Mouse (Mus musculus): Measurements from ENCODE around the gene Sobp. TPM values are rescaled to one million over a fixed set of nuclear protein-coding genes. Genes with fewer than 3 reads are reported as not detected.

The Sobp gene
- total RNA-seq (2021) = 10 to 100 TPM; 81.7 to 82.8 TPM
- long read RNA-seq, full-length matches to known transcripts = 2 of 26 reads
- long read RNA-seq, partial matches to known transcripts = 13 of 26 reads
- long read RNA-seq, other reads (novel, unspliced or antisense) = 11 of 26 reads

DNA sequence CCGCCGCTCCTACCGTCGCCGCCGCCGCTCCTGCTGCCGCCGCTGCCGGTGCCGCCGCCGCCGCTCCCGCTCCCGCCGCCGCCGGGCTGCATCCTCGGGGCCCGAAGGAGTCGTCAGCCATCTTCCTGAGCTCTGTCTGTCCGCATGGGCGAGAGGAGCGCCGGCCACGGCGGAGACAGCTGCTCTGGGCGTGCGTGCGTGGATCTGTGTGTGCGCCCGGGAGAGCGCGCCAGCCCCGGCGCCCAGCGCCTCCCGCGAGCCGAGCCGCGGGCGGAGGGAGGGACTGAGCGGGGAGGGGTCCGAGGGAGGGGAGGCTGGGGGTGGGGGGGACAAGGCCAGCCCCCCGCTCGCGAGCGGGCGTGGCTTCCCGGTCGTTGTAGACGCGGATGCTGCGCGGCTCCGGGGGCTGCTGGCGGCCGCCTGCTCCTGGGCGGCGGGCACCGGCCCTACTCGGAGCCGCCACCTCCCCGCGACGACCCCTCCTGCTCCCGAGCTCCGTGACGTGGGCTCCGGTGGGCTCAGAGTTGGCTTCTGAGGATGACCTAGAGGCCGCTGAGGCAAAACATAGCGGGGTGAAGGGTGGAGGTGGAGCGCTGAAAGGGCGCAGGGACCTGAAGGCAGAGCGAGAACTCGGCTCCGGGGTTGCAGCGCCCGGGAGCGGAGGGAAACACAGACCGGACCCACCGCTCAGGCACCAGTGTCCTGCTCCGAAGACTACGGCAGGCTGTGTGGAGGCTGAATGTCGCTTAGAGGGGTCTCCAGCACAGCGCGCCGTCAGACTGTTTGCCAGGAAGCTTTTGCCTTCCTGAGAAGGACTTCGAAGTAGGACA, at the start of gene Sobp, which contains the start of gene 9030612E09Rik:
Sobp (minus strand) TSS at position 205 of the 830 bp plus-strand sequence.
9030612E09Rik (plus strand) TSS at position 379 of the 830 bp plus-strand sequence.
- peak; percentile 82 to 84 for DNase-seq (ENCODE audit: low spot score in 2 of 2)

DNA sequence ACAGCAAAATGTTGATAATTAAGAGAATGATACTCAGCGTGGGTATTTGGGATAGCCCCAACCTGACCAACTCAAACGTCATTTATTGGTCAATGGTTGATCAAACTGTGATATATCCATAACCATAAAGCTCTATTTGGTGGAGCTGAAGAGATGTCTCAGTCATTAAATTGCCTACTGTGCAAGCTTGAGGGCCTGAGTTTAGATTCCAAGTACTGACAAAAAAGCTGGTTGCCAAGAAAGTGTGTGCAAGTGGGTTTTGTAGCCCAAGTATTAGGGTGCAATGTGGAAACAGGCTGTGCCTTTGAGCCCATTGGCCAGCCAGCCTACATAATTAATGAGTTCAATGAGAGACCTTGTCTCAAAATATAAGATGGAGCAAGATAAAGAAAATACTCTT, 49.1 kb upstream of the Sobp start:
- DNase-seq (ENCODE audit: low spot score in 2 of 2) = no peak

DNA sequence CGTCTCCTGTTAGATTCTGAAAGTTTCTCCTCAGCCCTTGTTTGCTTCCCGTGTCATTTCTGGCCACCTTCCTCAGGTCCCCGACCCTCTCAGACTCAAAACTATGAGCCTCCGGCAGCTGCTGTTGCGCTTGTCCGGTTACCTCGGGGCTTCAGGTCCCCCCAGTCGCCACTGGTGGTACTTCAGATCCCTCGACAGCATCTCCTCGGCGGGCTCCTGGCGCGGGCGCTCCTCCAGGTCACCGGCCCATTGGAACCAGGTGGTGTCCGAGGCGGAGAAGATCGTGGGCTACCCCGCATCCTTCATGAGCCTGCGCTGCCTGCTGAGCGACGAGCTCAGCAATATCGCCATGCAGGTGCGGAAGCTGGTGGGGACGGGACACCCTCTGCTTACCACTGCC, 47.3 kb upstream of the Sobp start:
- no peak for DNase-seq (ENCODE audit: low spot score in 2 of 2)

DNA sequence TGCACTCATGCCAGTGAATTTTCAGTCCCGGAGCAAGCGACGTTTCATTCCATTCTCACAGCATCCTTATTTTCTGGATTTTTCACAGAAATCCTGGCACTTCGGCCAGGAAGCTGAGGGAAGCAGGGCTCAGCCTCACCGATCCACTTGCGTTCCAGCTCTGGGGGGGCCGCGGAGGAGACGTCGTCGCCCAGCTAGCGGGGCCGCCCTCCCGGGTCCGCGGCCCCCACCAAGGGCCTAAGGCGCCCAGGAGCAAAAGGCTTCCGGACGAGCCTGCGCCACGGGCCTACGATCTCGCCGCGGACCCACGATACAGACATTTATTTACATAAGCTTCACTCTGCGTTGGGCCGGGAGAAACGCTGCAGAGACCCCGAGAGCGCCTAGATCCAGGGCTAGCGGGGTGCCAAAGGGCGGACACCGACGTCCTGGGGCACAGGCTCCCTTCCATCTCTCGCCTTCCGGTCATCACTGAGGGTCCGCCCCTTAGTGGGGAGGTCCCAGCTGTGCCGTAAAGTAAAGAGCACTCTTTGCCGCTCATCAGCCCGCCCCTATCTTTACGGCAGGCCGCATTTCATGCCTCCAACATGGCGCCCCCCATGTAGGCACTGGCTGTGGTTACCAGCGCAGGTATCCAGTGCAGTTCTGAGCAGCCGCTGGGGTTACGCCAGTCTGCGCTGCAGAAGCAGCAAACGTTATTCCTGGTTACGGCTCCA, 46.7 kb upstream of the Sobp start, which contains the start of gene Pdss2:
Pdss2 (plus strand) TSS at position 577 of the 716 bp plus-strand sequence.
- DNase-seq (ENCODE audit: low spot score in 2 of 2) = peak; percentile 93 to 96

DNA sequence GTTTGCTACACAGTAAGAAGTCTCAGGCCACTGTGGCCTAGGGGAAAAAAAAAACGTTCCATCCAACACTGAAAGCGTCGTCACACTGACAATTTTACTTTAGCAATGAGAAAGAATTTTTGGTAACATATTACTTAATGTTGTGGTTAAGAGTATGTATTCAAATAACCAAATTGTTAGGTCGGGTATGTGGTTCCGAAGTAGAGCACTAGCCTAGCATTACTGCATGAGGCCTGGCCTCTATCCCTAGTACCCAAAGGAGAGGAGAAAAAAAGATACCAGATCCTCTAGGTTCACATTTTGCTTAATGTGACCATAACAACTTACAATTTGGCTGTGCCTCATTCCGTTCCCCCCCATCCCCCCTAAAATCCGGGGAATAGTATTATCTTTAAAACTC, 46.1 kb upstream of the Sobp start:
- peak in 1 of 2 experiments; percentile 5 for DNase-seq (ENCODE audit: low spot score in 2 of 2)

DNA sequence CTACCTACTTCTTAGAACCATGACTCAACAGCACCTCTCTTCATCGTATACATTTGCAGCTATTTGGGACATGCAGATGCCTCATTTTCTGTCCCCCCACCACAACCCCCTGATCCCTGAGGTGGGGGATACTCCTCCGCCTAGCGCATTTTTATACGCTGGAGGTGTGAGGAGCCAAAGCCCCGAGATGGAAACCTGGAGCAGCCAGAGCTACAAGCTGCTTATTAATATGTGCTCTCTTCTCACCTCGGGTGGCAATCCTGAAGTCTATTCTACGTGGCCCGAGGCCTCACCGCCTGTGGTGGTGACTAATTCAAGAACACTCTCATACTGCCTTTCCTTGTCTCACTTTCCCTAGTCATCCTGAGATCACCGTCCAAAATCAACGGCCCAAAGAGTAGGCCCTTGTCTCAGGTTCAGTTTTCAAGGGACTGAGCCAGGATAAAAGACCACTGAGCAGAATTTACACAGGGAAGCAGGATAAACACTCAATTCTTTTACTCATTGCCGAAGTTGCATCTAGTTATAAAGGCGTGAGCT, 43.1 kb upstream of the Sobp start:
- no peak for DNase-seq (ENCODE audit: low spot score in 2 of 2)

DNA sequence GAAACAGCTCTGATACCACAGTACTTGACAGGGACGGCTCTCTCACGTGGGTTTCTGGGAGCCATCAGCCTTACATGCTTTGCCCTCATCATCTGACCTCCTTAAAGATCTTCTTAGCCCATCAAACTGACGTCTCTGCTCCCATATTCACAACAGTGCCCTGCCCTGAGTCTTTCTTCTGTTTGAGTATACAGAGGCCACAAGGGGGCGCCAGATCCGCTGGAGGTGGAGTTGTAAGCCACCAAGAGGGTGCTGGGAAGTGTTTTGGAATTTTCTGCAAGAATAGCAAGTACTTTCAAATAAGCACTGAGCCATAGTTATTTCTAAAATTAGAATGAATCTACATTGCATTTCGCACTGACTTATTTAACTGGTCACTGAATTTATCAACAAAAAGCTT, 37.5 kb upstream of the Sobp start:
- DNase-seq (ENCODE audit: low spot score in 2 of 2) = no peak

DNA sequence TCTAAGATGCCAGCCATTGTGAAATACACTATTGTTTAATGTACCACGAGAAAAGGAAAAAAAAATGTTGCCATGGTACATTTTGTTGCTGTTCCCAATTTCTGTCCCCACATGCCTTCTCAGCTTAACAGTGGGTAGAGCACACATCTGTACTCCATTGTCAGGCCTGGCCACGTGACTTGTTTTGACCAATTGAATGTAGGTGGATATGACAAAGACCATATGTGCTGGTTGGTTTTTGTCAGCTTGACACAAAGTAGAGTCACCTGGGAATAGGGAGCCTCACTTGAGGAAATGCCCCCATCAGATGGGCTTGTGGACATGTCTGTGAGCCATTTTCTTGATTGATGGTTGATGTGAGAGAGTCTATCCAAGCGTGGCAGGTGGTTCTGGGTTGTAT, 29.5 kb upstream of the Sobp start:
- DNase-seq (ENCODE audit: low spot score in 2 of 2) = no peak

DNA sequence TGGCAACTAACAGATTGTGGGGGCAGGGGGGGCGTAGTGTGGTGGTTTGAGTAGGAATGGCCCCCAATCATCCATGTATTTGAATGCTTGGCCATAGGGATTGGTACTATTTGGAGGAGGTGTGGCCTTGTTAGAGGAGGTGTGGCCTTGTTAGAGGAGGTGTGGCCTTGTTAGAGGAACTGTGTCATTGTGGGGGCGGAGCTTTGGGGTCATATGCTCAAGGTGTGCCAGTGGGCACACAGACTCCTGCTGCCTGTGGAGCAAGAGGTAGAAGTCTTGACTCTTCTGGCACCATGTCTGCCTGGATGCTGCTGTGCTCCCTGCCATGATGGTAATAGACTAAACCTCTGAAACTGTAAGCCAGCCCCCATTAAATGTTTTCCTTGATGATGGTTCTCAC, 25.9 kb upstream of the Sobp start:
- DNase-seq (ENCODE audit: low spot score in 2 of 2) = no peak

DNA sequence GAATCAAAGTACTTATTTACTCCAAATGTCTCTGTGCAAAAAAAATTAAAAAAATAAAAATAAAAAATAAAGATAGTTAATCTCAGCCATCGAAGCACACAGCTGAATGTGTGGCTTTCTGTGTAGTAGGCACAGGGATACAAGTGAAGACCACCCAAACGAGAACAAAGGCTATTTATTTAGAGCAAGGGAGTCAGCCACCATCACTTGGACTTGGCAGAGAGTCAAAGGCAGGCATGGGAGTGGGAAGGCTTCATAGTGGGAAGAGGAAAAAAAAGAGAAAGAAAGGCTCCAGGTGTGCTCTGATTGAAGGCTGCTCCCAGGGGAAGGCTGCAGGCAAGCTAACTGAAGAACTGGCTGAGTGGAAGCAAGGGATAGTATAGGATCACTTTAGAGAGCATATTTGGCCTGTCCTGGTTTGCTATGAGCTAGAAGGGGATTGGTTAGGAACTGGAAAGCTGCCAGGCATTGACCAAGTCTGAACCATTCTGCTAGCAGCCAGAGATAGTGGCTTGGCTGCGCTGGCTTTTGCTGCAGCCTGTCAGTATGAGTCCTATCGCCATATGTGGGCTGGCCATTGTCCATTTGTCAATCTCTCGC, 6.1 kb upstream of the Sobp start:
- DNase-seq (ENCODE audit: low spot score in 2 of 2) = no peak

DNA sequence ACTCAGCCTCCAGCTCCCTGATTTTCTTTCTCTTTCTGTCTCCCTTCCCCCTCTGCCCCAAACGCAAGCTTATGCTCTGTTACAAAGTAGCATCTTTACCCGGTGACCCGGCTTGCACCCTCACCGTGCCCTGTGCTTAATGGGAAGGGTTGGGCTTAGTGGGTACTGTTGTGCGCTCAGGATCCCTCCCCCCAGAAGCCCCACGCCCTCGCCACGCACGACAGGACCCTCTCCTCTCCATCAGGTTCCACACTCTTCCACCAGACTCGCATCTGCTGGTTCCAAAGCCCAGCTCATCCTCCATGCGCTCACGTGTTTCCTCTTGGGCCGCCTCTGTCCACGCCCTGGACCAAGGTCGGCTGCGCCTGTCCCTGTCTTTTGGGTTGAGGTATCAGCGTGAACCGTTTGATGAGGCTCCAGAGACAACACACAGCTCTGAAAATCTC, 849 bp upstream of the Sobp start:
- DNase-seq (ENCODE audit: low spot score in 2 of 2) = peak in 1 of 2 experiments; percentile 34

DNA sequence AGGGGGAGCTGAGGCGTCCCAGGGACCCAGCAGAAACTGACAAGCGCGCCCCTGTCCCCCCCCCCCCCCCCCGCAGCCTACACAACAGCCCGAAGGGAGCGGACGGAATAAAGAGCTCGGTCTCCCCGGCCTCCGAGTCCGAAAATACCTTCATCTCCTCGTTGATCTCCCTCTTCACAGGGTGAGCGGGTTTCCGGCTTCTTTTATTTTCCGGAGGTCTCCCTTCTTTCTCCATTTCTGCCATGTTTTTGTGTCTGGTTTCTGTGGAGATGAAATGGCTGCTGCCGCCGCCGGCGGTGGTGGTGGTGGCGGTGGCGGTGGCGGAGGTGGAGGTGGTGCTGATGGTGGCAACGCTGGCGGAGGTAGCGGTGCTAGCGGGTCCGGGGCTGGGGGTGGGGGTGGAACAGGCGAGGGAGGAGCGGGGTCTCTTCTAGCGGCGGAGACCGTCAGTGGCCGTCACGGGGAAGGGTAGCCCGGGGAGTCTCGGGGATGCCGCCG, 453 bp downstream of the Sobp start:
- DNase-seq (ENCODE audit: low spot score in 2 of 2) = peak in 1 of 2 experiments; percentile 54

DNA sequence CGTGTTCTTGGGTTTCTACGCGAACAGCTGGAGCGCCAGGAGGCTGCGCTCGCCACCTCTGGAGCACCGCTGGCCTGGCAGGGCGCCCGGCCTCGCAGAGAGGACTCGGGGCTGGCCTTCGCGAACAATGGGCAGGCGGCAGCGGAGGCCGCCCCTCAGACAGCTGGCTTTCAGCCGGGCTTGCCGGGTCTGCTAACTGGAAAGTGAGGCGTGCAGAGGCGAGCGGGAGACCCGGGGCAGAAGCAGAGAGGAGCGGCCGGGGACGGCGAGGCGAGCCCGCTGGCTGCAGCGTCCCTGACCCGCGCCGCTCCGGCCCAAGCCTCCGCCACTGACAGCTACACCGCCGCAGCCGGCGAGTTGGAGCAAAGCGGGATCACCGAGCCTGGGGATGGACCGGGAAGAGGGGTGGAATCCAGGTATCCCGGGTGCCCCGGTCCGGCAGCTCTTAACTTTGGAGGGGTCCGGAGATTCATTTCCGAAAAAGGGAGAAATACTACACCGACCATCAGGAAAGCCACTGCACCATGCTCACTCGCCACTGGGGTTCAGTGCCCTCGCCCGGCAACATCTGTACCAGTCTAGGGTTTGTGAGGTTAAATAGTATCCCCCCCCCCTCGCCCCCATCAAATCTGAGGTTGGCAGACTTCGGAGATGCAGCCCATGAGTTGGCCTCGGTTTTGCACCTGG, 1.0 kb downstream of the Sobp start:
- no peak for DNase-seq (ENCODE audit: low spot score in 2 of 2)

DNA sequence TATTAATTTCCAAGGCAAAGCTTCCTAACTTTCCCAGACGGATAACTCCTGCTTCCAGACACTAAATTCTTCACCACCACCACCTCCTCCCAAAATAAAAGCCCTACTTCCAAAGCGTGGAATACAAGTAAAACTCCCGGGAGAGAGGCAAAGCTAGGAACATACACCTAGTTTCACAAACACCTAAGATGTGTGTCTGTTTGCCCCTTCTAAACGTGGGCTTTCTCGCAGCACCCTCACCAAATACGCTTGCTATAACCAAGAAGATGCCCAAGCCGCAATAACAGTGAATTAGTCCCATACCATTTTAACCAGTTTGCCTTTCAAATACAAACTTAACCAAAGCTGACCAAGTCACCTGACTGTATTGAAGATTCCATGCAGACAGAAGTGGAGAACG, 1.8 kb downstream of the Sobp start:
- no peak for DNase-seq (ENCODE audit: low spot score in 2 of 2)

DNA sequence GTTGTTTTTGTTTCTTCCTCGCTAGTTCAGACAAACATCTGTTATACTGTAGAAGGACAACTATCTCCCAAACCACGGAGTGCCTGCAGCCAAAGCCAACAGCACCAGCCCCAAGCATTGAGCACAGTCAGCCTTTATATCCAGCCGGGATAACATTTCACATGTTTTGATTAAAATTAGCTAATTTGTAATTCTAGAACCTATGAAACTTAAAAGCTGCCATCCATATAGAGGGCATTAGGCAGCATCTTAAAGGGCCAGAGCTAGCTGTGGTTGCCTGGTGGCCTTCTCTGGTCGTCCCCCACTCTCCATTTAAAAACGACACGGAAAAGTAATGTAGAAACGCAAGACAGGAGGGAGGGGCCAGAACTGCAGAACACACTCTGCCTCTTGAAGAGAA, 2.3 kb downstream of the Sobp start:
- DNase-seq (ENCODE audit: low spot score in 2 of 2) = no peak

DNA sequence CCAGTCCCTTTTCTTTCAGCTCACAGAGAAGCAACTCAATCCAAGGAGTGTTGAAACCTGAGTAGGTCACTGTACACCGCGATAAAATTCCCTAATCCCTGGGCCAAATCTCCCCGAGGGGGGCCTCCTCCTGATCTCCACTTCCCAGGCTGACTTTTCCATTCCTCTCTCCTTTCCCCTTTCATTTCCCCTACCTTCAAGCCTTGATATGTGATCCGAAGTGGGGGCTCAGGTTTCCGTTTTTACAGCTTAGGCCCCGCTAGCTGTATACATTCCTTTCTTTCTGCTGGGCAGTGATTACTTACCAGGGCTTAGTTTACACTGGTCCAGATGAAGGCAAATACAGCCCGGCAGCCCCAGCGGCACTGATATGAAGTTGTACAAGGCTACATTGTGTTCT, 3.2 kb downstream of the Sobp start:
- DNase-seq (ENCODE audit: low spot score in 2 of 2) = no peak

DNA sequence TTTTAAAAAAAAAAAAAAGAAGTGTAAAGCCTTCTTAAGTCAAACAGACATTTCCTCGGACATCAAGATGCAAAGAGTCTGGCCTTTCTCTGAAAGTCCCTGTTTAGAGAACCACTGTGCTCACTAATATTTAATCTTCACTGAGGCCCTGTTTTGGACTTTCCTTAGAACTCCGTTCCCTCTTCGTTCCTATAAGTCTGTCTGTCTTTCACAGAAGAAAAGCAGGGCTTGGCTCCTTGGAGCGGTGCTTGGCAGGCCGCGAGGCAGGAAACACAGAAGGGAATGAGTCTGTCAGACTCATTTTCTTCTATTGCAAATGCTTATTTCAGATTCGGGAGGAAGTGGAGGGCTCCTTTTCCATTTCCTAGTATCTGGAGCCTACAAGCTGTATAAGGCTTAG, 5.5 kb downstream of the Sobp start:
- no peak for DNase-seq (ENCODE audit: low spot score in 2 of 2)

DNA sequence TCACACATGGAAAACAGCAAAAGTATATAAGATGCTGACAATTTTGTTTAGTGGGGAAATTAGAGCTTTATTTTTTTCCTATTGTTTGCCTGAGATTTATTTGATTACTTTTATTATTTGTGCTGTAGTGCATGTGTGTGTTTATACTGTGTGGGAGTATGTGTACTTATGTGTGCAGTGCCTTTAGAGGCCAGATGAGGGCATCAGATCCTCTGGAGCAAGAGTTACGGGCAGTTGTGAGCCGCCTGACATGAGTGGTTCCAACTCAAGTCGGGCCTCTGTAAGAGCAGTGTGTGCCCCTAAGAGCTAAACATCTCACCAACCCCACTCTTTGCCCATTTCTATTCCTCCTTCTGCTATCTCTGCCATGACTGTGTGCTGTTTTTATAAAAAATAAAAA, 7.5 kb downstream of the Sobp start:
- DNase-seq (ENCODE audit: low spot score in 2 of 2) = no peak

DNA sequence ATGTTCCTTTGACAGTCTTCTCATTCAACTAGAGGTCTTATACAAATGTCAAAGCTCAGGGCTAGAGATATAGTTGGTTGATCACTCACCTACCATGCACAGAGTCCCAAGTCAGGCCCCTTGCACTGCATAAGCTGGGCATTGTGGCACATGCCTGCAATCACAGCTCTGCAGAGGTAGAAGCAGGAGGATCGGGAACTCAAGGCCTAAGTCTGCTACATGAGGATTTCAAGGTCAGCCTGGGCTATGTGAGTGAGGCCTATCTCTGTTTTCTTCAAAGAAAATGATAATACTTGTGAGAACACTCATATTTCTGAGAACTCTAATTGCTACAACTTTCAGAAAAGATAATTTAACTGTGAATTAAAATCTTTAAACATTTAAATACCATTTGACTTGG, 8.2 kb downstream of the Sobp start:
- DNase-seq (ENCODE audit: low spot score in 2 of 2) = no peak

DNA sequence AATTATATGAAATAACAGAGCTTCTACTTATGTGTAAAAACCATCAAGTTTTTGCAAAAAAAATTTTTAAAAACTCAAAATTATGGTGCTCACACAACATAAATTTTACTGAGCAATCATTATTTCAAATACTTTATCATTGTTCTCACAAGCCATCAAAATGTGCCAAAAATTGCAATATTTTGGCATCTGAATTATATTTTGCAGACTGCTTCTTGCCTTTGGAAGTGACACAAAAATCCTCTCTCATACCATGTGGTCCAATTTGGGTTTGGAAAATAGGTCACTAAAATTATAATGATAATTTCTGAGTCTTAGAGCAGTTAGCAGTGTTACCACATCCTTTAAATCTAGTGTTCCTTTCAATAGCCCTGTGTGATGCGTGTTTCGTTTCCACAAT, 9.9 kb downstream of the Sobp start:
- peak in 1 of 2 experiments; percentile 44 for DNase-seq (ENCODE audit: low spot score in 2 of 2)

DNA sequence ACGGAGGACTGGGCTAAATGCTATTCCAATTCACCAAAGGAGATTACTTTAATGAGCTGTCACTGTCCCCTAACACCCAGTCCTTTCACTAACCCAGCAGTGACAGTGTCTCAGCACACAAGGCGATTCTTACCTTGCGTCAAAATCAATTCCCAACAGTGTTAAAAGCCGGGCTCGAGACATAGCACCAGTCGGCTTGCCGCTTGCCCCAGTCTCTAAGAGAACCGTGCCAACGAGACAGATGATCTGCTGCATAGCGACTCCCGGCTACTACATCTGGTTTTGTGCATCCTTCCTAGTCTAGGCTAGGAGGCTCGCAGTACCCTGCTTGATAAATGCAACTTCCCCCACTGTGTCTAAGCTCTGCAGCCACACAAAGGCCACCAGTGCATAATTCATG, 12.0 kb downstream of the Sobp start:
- DNase-seq (ENCODE audit: low spot score in 2 of 2) = no peak
